Mouse (Mus musculus) lung, postnatal 25 days (tissue): ENCODE measurements around the gene Map4k2.

ENCODE experiments used
- DNase-seq: peaks from one replicate; pipeline ENCODE4 v3.0.0; 2022; ENCODE audit warnings: low spot score

Map4k2 gene

DNA sequence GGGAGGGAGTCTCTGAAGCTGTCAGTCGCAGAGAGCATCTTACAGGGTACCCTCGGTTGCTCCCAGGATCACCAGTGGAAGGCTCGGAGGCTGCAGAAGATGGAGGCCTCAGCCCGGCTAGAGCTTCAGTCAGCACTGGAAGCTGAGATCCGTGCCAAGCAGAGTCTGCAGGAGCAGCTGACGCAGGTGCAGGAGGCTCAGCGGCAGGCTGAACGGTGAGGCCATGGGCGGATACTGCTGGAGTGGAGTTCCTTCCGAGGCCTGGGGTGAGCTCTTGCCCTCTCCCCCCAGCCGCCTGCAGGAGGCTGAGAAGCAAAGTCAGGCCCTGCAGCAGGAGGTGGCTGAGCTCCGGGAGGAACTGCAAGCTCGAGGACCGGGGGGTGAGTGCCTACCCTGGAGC lies 25.4 kb upstream of the Map4k2 start:
- no peak for DNase-seq

DNA sequence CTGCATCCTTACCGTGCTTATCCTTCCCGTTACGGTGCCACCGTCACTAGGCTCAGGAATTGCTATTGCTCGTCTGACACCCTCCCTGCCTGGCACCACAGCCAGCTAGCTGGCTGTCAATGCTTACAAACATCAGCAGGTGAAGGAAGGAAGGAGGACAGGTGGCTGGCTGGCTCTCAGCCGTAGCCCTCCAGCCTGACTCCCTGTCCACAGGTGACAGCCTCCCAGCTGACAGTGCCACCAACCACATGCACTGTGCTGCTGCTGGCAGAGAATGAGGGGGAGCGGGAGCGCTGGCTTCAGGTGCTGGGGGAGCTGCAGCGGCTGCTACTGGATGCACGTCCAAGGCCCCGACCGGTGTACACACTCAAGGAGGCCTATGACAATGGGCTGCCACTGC lies 22.8 kb upstream of the Map4k2 start:
- no peak for DNase-seq

DNA sequence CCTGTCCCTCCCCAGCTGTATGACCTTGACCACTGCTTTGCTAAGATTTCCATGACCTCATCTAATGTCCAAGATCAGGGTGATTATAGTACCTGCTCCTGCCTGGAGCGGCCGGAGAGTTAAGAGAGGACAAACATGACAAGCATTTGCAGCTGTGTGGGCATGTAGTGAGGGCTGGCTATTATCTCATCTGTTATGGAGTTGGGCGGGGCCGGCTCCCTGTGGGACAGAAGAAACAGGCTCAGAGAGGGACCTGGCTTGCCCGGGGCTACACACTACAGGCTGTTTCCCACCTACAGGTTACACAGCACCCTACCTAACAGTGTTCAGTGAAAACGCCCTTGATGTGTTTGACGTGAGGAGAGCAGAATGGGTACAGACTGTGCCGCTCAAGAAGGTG lies 19.6 kb upstream of the Map4k2 start:
- DNase-seq: no peak

DNA sequence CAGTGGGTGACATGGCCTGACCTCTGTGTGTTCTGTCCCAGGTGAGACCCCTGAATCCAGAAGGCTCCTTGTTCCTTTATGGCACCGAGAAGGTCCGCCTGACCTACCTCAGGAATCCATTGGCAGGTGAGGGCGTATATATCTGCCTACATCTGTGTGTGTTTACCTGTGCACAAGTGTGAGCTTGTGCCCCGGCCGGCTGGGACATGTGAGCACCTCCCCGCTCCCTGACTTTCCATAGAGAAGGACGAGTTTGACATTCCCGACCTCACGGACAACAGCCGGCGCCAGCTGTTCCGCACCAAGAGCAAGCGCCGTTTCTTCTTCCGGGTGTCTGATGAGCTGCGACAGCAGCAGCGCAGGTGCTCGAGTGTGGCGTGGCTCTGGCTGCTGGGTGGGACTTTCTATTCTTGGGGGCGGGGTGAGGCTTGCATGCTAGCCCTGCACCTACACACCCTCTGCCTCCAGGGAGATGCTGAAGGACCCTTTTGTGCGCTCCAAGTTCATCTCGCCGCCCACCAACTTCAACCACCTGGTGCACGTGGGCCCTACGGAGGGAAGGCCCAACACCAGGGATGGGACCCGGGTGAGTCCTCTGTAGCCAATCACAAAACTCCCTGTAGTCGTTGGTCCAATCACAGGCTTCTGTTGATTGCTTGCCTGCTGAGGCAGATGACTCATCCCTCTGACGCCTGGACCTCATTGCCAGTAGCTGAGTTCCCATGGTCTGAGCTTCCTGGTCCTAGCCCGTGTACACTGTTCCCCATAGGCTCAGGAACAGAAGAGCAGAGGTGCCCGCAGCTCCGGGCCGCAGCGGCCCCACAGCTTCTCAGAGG lies 18.9 kb upstream of the Map4k2 start:
- DNase-seq: peak; percentile 47

DNA sequence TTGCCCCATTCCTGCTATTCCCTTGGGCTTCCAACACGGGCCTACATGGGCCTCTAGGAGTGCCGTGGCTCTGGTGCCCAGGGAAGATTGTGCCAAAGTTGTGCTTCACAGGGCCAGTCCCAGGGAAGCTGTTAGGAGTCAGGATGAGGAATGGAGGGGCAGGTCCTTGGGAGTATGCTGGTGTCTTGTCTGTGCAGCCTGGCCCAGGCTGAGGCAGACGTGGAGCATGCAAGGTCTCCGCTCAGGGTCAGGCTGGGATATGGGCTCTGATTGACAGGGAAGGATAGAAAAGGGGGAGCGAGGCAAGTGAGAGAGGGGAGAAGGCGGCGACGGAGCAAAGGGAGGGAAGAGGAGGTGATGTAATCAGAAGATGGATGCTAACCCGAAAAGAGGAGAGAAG lies 16.2 kb upstream of the Map4k2 start:
- no peak for DNase-seq

DNA sequence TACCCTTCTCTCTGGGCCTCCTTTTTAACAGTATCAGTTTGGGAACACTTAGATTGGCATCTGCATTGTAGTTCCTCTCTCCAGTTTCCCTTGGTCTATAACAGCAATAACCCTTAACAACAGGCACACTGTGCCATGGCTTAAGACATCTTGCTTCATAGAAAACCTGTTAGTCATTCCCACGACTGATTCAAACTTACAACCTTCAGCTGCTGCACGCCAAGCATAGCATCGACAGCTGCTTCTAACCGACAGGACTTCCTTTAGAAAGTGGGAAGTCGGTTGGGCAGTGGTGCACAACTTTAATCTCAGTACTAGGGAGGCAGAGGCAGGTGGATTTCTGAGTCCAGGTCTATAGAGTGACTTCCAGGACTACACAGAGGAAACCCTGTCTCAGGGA lies 9.8 kb upstream of the Map4k2 start:
- no peak for DNase-seq

DNA sequence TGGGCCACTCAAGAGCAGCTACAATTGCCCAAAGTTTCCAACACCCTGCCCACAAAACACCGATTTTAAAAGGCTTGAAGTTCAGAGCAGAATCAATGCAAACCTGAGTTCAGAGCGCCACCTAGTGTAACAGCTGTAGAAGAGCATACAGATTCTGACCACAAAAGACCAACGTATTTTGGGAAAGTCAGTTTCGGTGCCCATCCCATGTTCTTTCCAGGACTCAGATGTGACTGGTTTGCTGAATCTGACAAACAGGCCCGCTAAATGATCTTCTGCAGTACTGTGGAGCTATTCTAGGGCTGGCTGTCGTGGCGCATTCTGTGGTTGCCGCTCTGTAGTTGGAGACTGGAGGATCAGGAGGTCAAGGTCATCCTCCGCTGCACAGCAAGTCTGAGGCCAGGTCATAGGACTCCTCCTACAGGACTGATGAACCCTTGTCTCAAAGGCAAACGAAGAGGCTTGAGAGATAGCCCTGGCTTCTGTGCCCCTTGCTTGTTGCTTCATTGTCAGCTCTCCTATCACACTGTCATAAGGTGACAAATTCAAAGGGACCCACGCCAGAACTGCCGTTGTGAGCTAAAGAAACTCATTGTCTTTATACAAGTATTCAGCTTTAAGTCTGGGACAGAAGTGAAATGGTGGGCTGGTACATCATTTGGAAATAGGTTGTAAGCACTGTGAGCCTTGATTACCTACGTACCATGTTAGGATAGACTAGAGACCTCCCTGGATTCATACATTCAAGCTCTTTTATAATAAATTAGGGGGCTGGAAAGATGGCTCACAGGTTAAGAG lies 9.0 kb upstream of the Map4k2 start:
- peak; percentile 74 for DNase-seq

DNA sequence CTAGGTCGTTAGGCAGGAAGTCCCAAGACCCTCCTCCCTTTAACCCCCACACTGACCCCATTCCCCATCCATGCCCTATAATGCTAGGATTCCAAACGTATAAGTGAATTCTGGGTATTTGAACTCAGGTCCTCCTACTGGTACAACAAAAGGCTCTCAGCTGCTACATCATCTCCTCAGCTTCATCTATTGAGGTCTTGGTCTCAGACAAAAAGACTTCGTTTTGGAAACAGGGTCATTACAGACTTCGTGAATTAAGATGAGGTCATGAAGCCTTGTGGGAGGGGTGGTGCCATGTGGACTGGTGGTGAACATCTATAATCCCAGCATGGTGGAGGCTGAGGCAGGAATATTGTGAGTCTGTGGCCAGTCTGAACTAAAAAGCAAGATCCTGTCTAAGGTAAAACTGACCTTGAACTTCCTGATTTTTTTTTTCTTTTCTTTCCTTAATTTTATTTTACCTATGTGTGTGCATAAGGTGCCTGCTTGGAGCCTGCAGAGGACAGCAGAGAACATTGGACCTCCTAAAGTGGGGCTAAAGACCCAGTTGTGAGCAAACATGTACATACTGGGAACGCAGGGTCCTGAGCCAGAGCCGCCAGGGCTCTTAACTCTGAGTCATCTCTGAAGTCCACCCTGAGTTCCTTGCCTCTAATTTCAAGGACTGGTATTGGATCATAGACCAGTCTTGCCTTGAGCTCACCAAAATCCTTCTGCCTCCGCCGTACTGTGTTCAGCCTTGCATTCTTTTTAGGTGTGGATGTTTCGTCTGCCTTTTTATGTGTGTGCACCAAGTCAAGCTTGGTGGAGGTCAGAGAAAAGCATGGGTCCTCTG lies 7.0 kb upstream of the Map4k2 start:
- DNase-seq: no peak

DNA sequence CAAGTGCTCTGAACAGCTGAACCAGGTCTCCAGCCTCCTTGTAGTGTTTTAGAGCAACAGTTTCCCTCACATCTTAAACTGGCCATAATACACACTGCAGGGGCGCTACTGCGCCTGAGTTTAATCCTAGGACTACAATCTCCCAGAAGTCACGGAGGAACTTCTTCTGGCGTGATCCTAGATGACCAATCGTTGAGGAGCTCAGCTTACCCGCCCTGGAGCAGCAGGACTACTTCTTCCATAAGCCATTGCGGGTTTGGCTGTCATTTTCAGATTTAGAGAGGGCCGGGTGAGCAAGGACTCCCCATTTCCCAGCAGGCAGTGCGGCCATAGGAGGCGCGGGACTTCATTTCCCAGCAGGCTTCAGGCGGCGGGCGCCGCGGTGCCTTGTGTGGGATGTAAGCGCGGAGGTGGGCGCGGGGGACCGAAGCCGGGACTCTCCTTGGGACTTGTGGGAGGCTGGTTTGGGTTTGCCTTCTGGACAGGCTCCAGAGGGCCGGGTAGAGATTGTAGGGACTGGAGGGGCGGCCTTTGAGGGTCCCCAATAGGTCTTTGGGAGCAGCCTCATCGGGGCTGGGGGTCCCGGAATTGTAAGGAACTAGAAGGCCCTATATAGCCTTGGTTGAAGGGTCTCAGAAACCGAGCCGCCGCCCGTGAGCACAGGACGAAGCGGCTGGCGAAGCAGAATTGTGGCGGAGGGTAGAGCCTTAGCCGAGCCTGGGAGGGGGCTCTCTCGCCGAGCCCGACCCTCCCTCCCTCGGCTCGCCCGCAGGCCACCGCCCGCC lies 6.1 kb upstream of the Map4k2 start, which contains the start of gene Men1:
TSS of gene Men1 (plus strand) at position 307 of the 785 bp plus-strand sequence.
- peak; percentile 98 for DNase-seq

DNA sequence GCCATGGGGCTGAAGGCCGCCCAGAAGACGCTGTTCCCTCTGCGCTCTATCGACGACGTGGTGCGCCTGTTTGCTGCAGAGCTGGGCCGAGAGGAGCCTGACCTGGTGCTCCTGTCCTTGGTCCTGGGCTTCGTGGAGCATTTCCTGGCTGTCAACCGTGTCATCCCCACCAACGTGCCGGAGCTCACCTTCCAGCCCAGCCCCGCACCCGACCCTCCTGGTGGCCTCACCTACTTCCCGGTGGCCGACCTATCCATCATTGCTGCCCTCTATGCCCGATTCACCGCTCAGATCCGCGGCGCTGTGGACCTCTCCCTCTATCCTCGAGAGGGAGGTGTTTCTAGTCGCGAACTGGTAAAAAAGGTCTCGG lies 5.5 kb upstream of the Map4k2 start:
- no peak for DNase-seq

DNA sequence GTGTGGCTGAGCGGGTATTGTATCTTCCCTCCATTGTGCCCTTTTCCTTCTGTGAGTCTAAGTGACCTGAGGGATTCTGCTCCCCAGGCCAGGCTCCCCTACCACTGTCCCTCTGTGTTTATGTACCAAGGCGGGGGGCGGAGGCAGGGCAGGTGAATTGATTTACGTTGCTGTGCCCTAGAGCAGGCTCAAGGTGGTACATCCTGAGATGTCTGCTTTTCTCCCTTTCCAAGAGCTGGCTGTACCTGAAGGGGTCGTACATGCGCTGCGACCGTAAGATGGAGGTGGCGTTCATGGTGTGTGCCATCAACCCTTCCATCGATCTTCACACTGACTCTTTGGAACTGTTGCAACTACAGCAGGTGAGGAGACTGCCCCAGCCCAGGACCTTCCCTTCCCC lies 4.0 kb upstream of the Map4k2 start:
- DNase-seq: no peak

DNA sequence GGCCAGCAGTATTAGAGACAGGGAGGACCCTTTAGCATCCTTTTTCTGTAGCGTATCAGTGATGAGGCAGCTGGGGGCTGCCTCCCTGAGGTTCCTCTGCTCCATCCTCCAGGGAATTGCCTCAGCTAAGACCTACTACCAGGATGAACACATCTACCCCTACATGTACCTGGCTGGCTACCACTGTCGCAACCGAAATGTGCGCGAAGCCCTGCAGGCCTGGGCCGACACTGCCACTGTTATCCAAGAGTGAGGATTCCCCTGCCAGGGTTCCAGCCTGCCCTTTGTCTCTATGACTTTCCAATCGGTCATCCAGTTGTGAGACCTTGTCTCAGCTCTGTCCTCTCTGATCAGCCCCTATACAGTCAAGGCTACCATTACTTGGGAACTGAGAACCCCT lies 2.8 kb upstream of the Map4k2 start:
- no peak for DNase-seq

DNA sequence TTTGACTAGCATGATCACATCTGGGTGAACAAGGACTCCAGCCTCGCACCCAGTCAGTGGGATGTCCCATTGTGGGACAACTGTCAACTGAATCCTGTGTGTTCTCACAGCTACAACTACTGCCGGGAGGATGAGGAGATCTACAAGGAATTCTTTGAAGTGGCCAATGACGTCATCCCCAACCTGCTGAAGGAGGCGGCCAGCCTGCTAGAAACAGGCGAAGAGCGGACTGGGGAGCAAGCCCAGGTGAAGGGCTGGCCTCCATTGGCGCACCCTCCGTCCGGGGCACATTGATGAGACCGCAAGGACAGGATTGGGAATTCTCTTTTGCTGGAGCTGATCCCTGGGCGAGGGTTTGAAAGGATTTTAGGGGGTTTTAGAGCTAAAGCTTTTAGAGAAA lies 2.2 kb upstream of the Map4k2 start:
- no peak for DNase-seq

DNA sequence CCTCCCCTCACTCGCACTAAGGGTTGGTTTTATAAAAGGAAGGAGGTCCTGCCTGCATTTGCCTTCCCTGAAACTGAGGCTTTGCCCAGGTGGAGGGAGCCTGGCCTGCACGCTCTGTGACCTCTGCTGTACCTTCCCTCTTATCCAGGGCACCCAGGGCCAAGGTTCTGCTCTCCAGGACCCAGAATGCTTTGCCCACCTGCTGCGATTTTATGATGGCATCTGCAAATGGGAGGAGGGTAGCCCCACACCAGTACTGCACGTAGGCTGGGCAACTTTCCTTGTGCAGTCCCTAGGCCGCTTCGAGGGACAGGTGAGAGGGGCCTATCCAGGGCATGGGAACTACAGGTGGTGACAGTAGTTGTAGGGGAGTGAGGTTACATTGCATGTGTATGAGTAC lies 1.7 kb upstream of the Map4k2 start:
- DNase-seq: no peak

DNA sequence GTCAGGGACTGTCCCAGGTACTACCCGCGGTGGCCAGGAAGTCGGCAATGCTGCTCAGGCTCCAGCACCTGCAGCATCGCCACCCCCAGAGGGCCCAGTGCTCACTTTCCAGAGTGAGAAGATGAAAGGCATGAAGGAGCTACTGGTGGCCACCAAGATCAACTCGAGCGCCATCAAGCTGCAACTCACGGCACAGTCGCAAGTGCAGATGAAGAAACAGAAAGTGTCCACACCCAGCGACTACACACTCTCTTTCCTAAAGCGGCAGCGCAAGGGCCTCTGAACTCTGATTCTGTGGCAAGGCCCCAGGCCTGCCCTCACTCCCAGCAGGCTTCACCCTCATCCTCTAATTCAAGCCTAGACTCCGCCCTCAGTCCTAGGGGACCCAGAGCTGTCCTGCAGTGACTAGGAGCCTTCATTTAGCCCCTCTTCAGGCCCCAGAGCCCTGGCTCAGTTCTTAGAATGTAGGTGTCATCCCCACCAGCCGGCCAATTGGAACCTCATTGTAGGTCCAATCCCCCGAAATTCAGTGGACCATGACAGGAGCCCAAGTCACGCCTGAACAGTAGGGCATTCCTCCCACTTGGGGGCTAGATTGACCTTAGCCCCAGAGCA lies 938 bp upstream of the Map4k2 start:
- peak; percentile 85 for DNase-seq

DNA sequence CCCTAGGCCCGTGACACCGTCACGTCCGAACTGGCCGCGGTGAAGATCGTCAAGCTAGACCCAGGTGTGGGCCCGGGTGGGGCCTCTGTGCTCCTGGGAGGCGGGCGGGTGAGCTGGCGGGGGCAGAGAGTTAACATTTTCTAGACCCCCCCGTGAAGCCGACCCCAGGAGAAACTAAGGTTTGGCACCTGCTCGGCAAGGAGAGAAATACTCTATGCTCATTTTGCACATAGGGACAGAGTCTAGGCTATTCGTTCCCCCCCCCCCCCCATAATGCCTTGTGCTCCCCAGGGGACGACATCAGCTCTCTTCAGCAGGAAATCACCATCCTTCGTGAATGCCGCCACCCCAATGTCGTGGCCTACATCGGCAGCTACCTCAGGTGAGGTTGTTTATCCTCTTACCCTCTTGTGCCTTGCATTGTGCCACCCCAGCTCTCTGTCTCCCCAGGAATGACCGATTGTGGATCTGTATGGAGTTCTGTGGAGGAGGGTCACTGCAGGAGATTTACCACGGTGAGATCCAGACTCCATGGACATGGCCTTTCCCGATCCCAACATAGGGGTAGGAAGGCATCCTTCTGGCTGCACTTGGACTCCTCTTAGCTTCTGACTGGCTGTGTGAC lies 630 bp downstream of the Map4k2 start:
- DNase-seq: no peak

DNA sequence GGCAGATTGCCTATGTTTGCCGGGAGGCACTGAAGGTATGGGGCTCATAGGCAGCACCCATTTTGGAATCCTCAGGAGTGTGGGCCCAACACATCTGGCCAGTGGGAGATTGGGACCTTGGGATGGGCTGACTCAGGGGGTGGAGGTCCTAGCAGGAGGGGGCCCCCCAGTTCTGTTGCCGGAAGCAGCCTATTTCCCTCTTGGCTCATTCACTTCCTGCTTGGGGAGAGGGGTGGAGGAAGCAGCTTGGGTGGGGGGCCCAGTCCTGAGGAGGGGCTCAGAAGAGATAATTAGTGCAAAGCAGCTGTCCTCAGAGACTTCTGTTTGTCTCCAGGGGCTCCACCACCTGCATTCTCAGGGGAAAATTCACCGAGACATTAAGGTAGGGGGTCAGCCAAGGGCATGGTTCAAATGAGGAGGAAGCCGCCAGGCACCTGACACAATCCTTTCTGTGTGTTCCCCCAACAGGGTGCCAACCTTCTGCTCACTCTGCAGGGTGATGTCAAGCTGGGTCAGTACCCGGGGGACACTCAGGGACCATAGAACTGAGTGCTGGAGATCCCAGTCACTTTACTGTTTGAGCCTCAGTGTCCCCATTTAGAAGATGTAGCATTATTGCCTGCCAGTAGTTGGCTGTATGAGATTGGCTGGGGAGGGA lies 1.5 kb downstream of the Map4k2 start:
- DNase-seq: peak; percentile 57

DNA sequence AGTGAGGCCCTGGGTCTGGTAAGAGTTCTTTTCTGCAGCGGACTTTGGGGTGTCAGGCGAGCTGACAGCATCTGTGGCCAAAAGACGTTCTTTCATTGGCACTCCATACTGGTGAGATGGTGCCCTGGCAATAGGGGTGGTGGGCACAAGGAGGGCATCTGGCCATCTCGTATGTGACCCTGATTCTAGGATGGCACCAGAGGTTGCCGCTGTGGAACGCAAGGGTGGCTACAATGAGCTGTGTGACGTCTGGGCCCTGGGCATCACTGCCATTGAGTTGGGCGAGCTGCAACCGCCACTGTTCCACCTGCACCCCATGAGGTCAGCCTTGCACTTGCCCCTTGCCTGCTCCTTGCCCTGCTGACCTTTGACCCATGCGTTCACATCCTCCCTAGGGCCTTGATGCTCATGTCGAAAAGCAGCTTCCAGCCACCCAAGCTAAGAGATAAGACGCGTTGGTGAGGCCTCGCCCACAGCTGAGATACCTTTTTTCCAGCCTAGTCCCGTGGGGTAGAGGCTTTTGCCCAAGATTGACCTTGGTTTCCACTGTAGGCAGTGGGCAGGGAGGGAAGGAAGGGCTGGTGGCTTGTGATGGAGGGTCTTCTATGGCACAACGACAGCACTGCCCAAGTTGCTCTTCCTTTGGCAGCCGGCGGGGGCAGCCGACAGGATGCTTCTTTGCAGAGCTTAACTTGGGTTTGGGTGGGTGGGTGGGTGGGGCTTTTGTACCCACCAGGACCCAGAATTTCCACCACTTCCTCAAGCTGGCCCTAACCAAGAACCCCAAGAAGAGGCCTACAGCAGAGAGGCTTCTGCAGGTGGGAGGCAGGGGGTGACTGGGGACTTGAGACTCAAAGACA lies 2.4 kb downstream of the Map4k2 start:
- DNase-seq: no peak

DNA sequence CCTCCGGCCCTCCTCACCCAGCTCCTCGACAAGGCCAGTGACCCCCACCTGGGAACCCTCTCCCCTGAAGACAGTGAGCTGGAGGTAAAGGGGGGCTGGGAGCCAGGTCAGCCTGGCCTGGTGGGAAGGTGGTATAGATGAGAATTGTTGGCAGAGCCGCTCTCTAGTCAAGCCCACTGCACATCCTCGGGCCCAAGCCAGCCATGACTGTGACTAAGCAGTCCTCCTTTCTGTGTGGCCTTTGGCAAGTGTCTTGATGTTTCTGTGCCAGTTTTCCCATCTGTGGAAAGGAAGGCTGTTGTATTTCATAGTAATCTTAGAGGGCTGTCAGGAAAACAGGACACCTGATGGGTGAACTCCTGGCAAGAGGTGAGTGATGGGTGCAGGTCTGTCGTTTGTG lies 3.1 kb downstream of the Map4k2 start:
- DNase-seq: no peak
